ENCODE assay signal across 24 mouse cellular contexts in genomic region chr16:55316996-55317395, GRCm38 (mm10). TPM values are rescaled to one million over a fixed set of nuclear protein-coding genes. Genes with fewer than 3 reads are reported as not detected.
DNase-seq lines count a peak whose midpoint lies in the region; ATAC-seq and TF ChIP-seq lines count a peak whose summit lies in the region.
"Had no signal": no experiment of that assay in that cellular context is flagged by ENCODE, and none has a peak within 500 bp of the region (broad histone marks: within the 10 kb centered on the region; RNA-seq: fewer than 3 reads in every experiment).

No protein-coding gene starts in this region.

- no peak for TF ChIP-seq POLR2A in kidney, adult 2 months (IDR thresholded peaks at IDR 0.05; ENCODE audit: low read depth, low read length)

- no peak overlapping the region for H3K4me3 ChIP-seq in kidney, embryonic 15.5 days (replicated peaks)
- no peak overlapping the region for H3K4me3 ChIP-seq in kidney, adult 2 months (ENCODE audit: insufficient read depth, low read depth, low read length)
- H3K4me3 ChIP-seq in limb, embryonic 13.5 days: no peak overlapping the region
- no peak overlapping the region for H3K4me3 ChIP-seq in limb, embryonic 10.5 days
- no peak overlapping the region for H3K4me3 ChIP-seq in neural tube, embryonic 15.5 days (replicated peaks)
- H3K4me3 ChIP-seq: embryonic facial prominence, embryonic 10.5 days; embryonic facial prominence, embryonic 12.5 days; forebrain, embryonic 13.5 days; forebrain, embryonic 15.5 days had no signal

- no peak overlapping the region for H3K4me2 ChIP-seq in kidney, embryonic 15.5 days
- no peak overlapping the region for H3K4me2 ChIP-seq in limb, embryonic 13.5 days (replicated peaks)
- H3K4me2 ChIP-seq in neural tube, embryonic 15.5 days: no peak overlapping the region
- H3K4me2 ChIP-seq: embryonic facial prominence, embryonic 12.5 days; forebrain, embryonic 13.5 days; forebrain, embryonic 15.5 days had no signal

- ATAC-seq in kidney, embryonic 15.5 days (replicated peaks; ENCODE audit: low FRiP score): peak; percentile 62; the same call in 1 of the 2 replicates
- peak; percentile 67; the same call in 1 of the 2 replicates for ATAC-seq in limb, embryonic 13.5 days (ENCODE audit: low FRiP score, low read depth)
- ATAC-seq in neural tube, embryonic 15.5 days (ENCODE audit: low FRiP score): 0 out of 2 replicates have a peak, but pooled peaks have one; percentile 21
- ATAC-seq: CD4-positive, CD25-positive, alpha-beta regulatory T cell, adult 4 months; forebrain, embryonic 13.5 days; forebrain, embryonic 15.5 days had no signal

- 0 out of 2 replicates have a peak, but pooled peaks cover 5% of the 10 kb centered on the region for H3K4me1 ChIP-seq in kidney, embryonic 15.5 days
- no peaks in the 10 kb centered on the region for H3K4me1 ChIP-seq in kidney, adult 2 months (ENCODE audit: control insufficient read depth, insufficient read depth, low read length)
- peaks cover 7% of the 10 kb centered on the region for H3K4me1 ChIP-seq in limb, embryonic 13.5 days
- H3K4me1 ChIP-seq in limb, embryonic 10.5 days: peaks cover 9% of the 10 kb centered on the region; the same call in 1 of the 2 replicates
- no peaks in the 10 kb centered on the region for H3K4me1 ChIP-seq in neural tube, embryonic 15.5 days
- H3K4me1 ChIP-seq: embryonic facial prominence, embryonic 10.5 days; embryonic facial prominence, embryonic 12.5 days had no signal

- DNase-seq in kidney, adult 2 months: no peak
- no peak for DNase-seq in limb, embryonic 10.5 days (ENCODE audit: low spot score)
- DNase-seq in retina, embryonic 14.5 days (ENCODE audit: low spot score): peak; percentile 6
- no peak for DNase-seq in retina, postnatal 1 day
- no peak for DNase-seq in cerebellum, postnatal 10 days
- DNase-seq: adrenal gland, adult 2 months; adrenal gland, postnatal 10 days; adrenal gland, postnatal 25 days; B cell, adult 2 months; cerebellum, adult 11 months; cerebellum, adult 18-20 months; cerebellum, adult 8-10 months; cerebellum, adult 9-11 months; cerebellum, postnatal 25 days had no signal

- TF ChIP-seq CTCF in kidney, adult 2 months (conservative IDR thresholded peaks at IDR 0.05; ENCODE audit: insufficient read depth, insufficient read length, low read depth, low read length): no peak

- H3K27ac ChIP-seq in kidney, embryonic 15.5 days: no peak overlapping the region
- no peak overlapping the region for H3K27ac ChIP-seq in kidney, adult 2 months (ENCODE audit: insufficient read depth, low read depth, low read length)
- no peak overlapping the region for H3K27ac ChIP-seq in limb, embryonic 13.5 days
- no peak overlapping the region for H3K27ac ChIP-seq in limb, embryonic 10.5 days
- no peak overlapping the region for H3K27ac ChIP-seq in neural tube, embryonic 15.5 days (replicated peaks)
- H3K27ac ChIP-seq: embryonic facial prominence, embryonic 10.5 days; embryonic facial prominence, embryonic 12.5 days; forebrain, embryonic 13.5 days; forebrain, embryonic 15.5 days had no signal

- H3K9me3 ChIP-seq in kidney, embryonic 15.5 days (replicated peaks): no peaks in the 10 kb centered on the region
- H3K9me3 ChIP-seq in limb, embryonic 13.5 days: no peaks in the 10 kb centered on the region
- no peaks in the 10 kb centered on the region for H3K9me3 ChIP-seq in limb, embryonic 10.5 days (replicated peaks)
- H3K9me3 ChIP-seq in neural tube, embryonic 15.5 days (replicated peaks): no peaks in the 10 kb centered on the region
- H3K9me3 ChIP-seq: embryonic facial prominence, embryonic 10.5 days; embryonic facial prominence, embryonic 12.5 days; forebrain, embryonic 13.5 days; forebrain, embryonic 15.5 days; G1E had no signal

- H3K9ac ChIP-seq in kidney, embryonic 15.5 days: no peak overlapping the region
- H3K9ac ChIP-seq in limb, embryonic 13.5 days: no peak overlapping the region
- no peak overlapping the region for H3K9ac ChIP-seq in neural tube, embryonic 15.5 days (replicated peaks)
- H3K9ac ChIP-seq: embryonic facial prominence, embryonic 12.5 days; forebrain, embryonic 13.5 days; forebrain, embryonic 15.5 days had no signal

- H3K27me3 ChIP-seq in kidney, embryonic 15.5 days: no peaks in the 10 kb centered on the region
- H3K27me3 ChIP-seq in kidney, adult 2 months (replicated peaks; ENCODE audit: control insufficient read depth, insufficient read depth, low read length): no peaks in the 10 kb centered on the region
- no peaks in the 10 kb centered on the region for H3K27me3 ChIP-seq in limb, embryonic 13.5 days
- H3K27me3 ChIP-seq in limb, embryonic 10.5 days (ENCODE audit: low read depth, poor library complexity, severe bottlenecking): no peaks in the 10 kb centered on the region
- H3K27me3 ChIP-seq in neural tube, embryonic 15.5 days (replicated peaks): no peaks in the 10 kb centered on the region
- H3K27me3 ChIP-seq: CH12.LX; embryonic facial prominence, embryonic 12.5 days; forebrain, embryonic 13.5 days; forebrain, embryonic 15.5 days had no signal

- H3K36me3 ChIP-seq in kidney, embryonic 15.5 days: no peaks in the 10 kb centered on the region
- H3K36me3 ChIP-seq in kidney, adult 2 months (ENCODE audit: control insufficient read depth, insufficient read depth, low read length): no peaks in the 10 kb centered on the region
- H3K36me3 ChIP-seq in limb, embryonic 13.5 days: no peaks in the 10 kb centered on the region
- H3K36me3 ChIP-seq in limb, embryonic 10.5 days: no peaks in the 10 kb centered on the region
- H3K36me3 ChIP-seq in neural tube, embryonic 15.5 days: no peaks in the 10 kb centered on the region
- H3K36me3 ChIP-seq: embryonic facial prominence, embryonic 10.5 days; embryonic facial prominence, embryonic 12.5 days; forebrain, embryonic 15.5 days; G1E had no signal

RNA-seq across cellular contexts. Expression of gene Zpld1, which starts 19.2 kb away (rescaled TPM):
- polyA plus RNA-seq in kidney, embryonic 15.5 days (2015; fragmentation: Nextera tagmentation; extraction: Ambion mirVana): 0.40 and 0.44 TPM in 2 replicates
- 0.81 and 0.87 TPM in 2 replicates for polyA plus RNA-seq in kidney, adult 2 months (2012; rRNA removed)
- polyA plus RNA-seq in limb, embryonic 13.5 days (2015; fragmentation: Nextera tagmentation; extraction: Ambion mirVana): 0.57 TPM in 2 replicates
- polyA plus RNA-seq in limb, embryonic 10.5 days (2016; fragmentation: Nextera tagmentation; extraction: Ambion mirVana): 0.30 and 0.76 TPM in 2 replicates
- 0.72 and 0.97 TPM in 2 replicates for polyA plus RNA-seq in neural tube, embryonic 15.5 days (2015; fragmentation: Nextera tagmentation; extraction: Ambion mirVana)
- polyA plus RNA-seq: adrenal gland, adult 2 months; CD4-positive, CD25-positive, alpha-beta regulatory T cell, adult 4 months; G1E had no signal
